Mouse (Mus musculus) monocyte, adult 5-6 weeks (primary cell): ENCODE results near the gene Fut7. TPM values are rescaled to one million over a fixed set of nuclear protein-coding genes. Genes with fewer than 3 reads are reported as not detected.

Experiments used
- ATAC-seq: fragments of 153-309, 156-312 bp; replicated peaks from 2 replicates; pipeline ENCODE4 v1.8.0; 2017; ENCODE audit warnings: mild to moderate bottlenecking; ENCODE audit not compliant: low TSS enrichment, insufficient number of reproducible peaks, severe bottlenecking, poor library complexity, low FRiP score
- total RNA-seq: library from RNA; stranded (forward); fragments of 200-1000, 200-491, 200-594 nt; gene quantifications from 3 replicates; pipeline ENCODE4 v1.2.3, GENCODE M21; 2017

The Fut7 gene
- total RNA-seq, 1 experiment from 2014 or later: 13.9 TPM

DNA sequence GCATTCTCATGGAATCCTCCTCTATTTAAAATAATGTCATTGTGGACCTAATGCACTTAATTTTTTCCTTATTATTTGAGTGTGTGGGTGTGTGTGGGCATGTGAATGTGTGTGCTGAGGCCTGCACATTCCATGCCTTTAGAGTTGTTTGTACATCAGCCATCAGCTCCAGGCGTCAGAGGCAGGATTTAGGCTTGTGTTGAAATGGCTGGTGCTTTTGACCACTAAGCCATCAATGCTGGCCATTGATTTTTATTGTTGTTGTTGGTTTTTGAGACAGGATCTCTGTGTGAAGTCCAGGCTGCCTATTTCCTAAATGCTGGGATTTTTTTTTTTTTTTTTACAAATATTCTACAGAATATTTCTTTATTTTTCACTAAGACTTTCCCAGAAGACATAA lies 29.9 kb downstream of the Fut7 start:
- no peak for ATAC-seq

DNA sequence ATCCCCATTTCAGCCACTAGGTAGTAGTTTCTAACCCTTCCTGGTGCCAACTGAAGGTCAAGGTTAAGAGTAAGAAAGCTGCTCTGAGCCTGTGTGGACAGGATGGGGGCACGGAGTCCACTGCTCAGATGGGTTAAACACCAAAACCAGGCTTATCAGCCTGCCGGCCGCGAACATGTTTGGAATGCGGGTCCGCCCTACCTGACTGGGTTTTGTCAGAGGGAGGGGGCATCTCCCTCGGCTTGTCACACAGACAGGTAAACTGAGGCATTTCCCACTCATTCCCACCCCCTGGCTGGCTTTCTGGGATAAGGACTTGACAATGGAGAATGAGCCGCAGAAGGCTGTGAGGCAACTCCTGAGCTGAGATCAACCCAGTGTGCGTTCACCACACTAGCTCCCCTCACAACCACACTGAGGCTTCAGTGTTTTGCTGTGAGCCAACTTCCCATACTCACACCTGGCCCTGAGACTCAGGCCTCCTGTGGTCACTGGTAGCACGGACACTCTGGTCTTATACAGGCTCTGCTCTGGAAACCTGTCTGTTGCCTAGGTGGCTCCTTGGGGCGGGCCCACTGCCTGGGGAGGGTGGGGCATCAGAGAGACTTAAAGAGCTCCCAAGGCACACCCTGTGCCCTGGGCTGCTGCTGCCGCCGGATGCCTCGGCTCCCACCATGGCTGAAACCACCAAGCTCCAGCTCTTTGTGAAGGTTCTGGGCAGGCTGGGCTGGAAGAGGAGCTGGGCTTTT lies 33.3 kb downstream of the Fut7 start, which contains the start of gene Clic3:
Gene Clic3, plus strand, starts transcription at position 634 of the 749 bp plus-strand sequence.
- no peak for ATAC-seq

- ATAC-seq: no peak
Observed at GRCm38 (mm10) chr2:25457022-25457896, 34.2 kb downstream of the Fut7 start.

DNA sequence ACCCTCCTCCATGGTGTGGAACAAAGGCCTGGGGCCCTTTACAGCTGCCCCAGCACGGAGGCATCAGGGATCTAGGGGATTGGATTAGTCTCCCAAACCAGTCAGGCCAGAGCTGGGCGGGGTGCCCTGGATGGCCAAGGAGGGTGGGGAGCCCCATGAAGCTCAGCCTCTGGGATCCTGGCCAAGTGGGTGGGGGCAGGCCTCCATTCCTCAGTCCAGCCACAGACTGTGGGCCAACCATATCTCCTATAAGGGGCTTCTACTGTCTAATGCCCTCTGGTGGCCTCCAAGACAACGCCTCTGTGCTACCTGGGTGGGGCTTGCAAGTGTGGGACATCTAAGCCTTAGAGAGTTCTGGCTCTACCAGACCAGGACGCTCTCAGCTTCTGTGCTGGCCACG lies 35.8 kb downstream of the Fut7 start:
- ATAC-seq: no peak

- no peak for ATAC-seq
Observed at GRCm38 (mm10) chr2:25460135-25460534, 37.1 kb downstream of the Fut7 start.

DNA sequence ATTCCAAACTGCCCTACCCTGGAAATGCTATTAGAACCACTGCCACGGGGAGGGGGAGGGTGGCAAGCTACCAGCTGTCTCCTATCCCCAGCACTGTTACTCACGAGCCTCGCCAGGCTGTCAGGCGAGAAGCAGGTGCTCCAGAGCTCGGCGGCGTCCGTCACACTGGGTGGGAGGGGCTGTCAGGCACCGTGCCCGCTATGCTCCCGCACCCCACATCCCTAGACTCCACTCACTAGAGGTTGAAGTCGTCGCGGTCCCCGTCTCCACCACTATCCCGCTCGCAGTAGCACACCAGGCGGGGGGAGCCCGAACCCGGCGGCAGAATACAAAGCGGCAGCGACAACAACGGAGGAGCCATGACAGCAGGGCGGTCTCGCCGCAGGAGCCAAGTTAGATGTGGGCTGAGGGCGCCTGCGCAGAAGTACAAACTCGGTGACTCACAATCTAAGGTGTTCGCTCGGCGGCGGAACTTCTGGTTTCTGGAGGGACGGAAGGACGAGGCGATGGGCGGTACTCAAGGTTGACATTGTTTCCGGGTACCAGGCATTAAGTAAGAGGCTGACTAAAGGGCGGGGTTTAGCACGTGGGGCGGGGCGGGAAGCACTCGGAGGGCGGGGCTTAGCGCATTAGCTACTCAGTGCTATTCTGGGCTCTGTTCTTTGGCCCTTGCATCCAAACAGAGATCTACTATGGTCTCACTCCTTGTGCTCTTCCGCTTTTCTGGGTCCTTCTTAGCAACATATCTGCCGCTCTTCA lies 37.7 kb downstream of the Fut7 start, which contains the start of gene Paxx:
Gene Paxx, minus strand, starts transcription at position 544 of the 759 bp plus-strand sequence.
- peak; percentile 92 for ATAC-seq

DNA sequence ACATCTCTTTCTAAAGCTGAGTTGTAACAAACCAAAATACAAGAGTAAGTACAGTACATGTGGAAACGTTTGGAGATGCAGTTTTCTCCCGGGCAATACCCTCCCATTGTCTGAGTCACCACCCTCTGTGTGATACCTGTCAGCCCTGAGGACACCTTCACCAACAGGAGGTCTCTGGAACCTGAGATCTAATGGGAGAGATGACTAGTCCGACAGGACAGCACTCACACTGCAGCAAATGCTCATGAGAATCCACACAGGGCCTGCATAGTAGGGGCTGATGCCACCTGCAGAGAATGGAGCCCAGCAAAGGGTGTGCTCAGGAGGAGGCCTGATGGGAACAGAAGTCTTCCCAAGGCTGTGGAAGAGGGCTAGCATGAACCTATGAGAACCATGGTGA lies 38.3 kb downstream of the Fut7 start:
- ATAC-seq: no peak

- no peak for ATAC-seq
Observed at GRCm38 (mm10) chr2:25463630-25464029, 40.6 kb downstream of the Fut7 start.

DNA sequence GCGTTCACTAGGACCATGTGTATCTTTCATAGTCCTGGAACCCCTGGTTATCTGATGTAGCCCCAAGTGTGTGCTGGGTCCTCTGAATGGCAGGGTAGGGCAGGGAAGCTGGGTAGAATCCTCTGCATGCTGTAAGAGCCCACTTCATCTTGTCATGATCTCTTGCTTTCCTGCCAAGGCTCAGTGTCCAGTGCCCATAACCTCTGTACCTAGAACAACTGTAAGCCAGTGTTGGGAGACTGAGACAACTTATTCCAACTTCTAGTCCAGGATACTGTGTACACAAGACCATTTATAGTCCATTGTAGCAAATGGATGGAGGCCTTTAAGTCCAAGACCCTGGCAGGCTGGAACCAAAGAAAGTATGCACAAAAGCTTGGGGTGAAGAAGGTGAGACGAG lies 42.2 kb downstream of the Fut7 start:
- no peak for ATAC-seq

- 0 out of 2 replicates have a peak, but pooled peaks have one; percentile 28 for ATAC-seq
Observed at GRCm38 (mm10) chr2:25465816-25466635, 43.0 kb downstream of the Fut7 start.

DNA sequence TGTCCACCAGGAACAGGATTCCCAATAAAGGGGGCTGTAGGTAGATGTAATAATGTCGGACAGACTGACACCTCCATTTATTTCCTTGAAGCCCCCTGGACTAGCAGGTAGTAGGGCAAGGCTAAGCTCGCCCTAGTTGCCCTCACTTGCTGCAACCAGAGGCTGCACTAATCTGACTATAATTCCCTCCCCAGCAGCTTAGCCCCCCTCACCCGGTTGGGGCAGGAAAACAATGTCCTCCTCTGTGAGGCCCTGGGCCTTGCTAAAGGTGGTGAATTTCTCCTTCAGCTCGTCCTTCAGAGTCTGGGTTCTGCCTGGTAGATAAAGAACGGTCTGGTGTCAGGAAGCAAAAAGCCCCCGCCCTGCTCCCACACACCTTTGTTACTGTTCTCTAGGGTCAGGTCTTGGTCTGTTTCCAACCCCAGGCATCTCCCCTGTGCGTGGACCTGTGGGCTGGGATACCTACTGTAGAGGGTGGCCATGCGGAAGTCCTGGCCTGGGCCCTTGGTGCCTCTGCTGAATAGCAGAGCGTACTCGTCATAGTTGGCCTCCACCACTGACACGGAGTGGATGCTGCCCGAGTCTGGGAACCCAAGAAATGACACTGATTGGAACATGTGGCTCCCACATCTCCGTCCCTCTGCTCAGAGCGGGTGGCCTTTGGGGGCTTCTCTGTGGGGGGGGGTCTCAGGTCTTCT lies 44.7 kb downstream of the Fut7 start:
- no peak for ATAC-seq

GRCm38 (mm10) chr2:25468962-25469915 lies 46.2 kb downstream of the Fut7 start:
- ATAC-seq: no peak

GRCm38 (mm10) chr2:25469969-25470368 lies 46.9 kb downstream of the Fut7 start, which contains the start of gene Ptgds:
Gene Ptgds (minus strand): TSS chr2:25470046.
- no peak for ATAC-seq

DNA sequence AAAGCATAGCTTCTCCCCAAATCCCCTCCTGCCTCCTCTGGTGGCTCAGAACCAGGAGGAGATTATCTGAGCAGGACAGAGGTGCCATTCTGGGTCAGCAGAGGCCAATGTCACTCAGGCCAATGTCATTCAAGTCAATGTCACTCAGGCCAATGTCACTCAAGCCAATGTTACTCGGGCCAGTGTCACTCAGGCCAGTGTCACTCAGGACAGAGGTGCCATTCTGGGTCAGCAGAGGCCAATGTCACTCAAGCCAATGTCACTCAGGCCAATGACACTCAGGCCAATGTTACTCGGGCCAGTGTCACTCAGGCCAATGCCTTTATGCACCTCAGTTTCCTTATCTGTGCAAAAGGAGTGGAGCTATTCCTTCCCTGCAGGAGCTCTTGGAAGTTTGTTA lies 49.5 kb downstream of the Fut7 start:
- no peak for ATAC-seq
